Mouse (Mus musculus): Measurements from ENCODE around the gene Slc9a9.

DNA sequence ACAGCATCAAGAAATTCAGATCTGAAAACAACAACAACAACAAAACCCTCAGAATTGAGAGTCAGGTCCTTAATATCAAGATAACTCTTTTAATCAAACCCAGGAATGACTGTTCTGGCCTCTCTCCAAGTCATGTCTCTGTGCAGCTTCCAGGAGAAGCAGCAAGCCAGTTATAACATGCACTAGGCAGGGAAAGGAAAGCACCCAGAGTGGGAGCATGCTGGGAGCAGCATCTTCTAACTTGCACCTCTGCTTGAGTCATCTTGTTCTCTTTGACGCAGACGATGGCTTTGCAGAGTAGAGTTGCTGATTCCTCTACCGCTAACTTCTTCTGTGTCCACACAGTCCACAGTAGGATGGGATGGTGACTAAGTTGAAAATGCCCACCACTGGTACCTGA, 426.8 kb downstream of the Slc9a9 start:
- TF ChIP-seq POLR2A (IDR thresholded peaks at IDR 0.05; ENCODE audit: extremely low read depth, insufficient read depth, low read length) (no peak), CTCF (IDR thresholded peaks at IDR 0.05; ENCODE audit: extremely low read depth, insufficient read depth, low read length) (no peak)
